Mouse (Mus musculus): Measurements from ENCODE around the gene Cacna1d. TPM values are rescaled to one million over a fixed set of nuclear protein-coding genes. Genes with fewer than 3 reads are reported as not detected.
A peak's percentile ranks its signal among the peaks of the same experiment; 100 is the strongest.

Cacna1d gene
- total and polyA plus RNA-seq, 2 experiments from 2014 or later = 8.9 to 44.3 TPM

GRCm38 (mm10) chr14:30275572-30275971 lies 215.7 kb downstream of the Cacna1d start:
- Histone ChIP-seq H3K27ac (ENCODE audit: low read depth, low read length) (no peak overlapping the region), H3K9ac (replicated peaks; ENCODE audit: low read length, poor library complexity, severe bottlenecking) (no peak overlapping the region), H3K36me3 (ENCODE audit: insufficient read depth, low read length) (0 out of 2 replicates have a peak, but pooled peaks cover 2% of the 10 kb centered on the region), H3K4me2 (ENCODE audit: low read depth, low read length, poor library complexity, severe bottlenecking) (no peak overlapping the region), H3K4me3 (ENCODE audit: low read depth, low read length) (no peak overlapping the region), H3K27me3 (ENCODE audit: insufficient read depth, low read length) (no peaks in the 10 kb centered on the region), H3K9me3 (ENCODE audit: low read length) (no peaks in the 10 kb centered on the region), H3K4me1 (ENCODE audit: insufficient read depth, low read length) (no peaks in the 10 kb centered on the region)
- TF ChIP-seq CTCF (IDR thresholded peaks at IDR 0.05) = no peak
- no peak for ATAC-seq (ENCODE audit: low FRiP score)
- 85% methylated on average over 9 of the region's 9 CpGs for WGBS
- no peak for DNase-seq (ENCODE audit: low spot score)

DNA sequence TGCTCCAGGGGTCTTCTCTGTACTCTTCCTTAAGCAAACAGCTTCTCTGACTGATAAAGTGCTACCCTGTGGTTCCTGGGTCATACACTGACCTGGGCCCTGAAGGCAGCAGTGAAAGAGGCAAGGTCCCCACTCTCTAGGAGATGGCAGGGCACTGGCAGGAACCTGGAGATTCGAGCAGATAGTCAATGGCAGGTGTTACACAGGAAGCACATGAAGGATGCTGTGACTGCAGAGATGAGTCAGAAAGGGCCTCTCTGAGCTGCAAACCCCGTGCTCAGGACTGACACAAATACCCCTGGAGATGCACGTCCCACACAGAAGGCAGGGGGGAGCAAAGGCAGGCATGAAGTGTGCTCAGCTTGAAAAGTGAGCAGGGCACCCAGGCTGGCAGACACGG lies 218.3 kb downstream of the Cacna1d start:
- ATAC-seq (ENCODE audit: low FRiP score) (no peak), DNase-seq (ENCODE audit: low spot score) (no peak)

GRCm38 (mm10) chr14:30272523-30272922 lies 218.7 kb downstream of the Cacna1d start:
- TF ChIP-seq CTCF (IDR thresholded peaks at IDR 0.05) = no peak
- WGBS = 77% methylated on average over 5 of the region's 5 CpGs

More for the DNA sequence above, 218.3 kb downstream of the Cacna1d start:
- Histone ChIP-seq H3K4me3 (ENCODE audit: low read depth, low read length) (no peak overlapping the region), H3K9me3 (ENCODE audit: low read length) (no peaks in the 10 kb centered on the region), H3K9ac (replicated peaks; ENCODE audit: low read length, poor library complexity, severe bottlenecking) (0 out of 2 replicates have a peak overlapping the region, but pooled peaks have one; percentile 29), H3K27ac (ENCODE audit: low read depth, low read length) (no peak overlapping the region), H3K4me2 (ENCODE audit: low read depth, low read length, poor library complexity, severe bottlenecking) (no peak overlapping the region), H3K36me3 (ENCODE audit: insufficient read depth, low read length) (0 out of 2 replicates have a peak, but pooled peaks cover 2% of the 10 kb centered on the region), H3K27me3 (ENCODE audit: insufficient read depth, low read length) (no peaks in the 10 kb centered on the region), H3K4me1 (ENCODE audit: insufficient read depth, low read length) (no peaks in the 10 kb centered on the region)
- TF ChIP-seq CTCF (IDR thresholded peaks at IDR 0.05) = no peak
- 75% methylated on average over 4 of the region's 4 CpGs for WGBS

DNA sequence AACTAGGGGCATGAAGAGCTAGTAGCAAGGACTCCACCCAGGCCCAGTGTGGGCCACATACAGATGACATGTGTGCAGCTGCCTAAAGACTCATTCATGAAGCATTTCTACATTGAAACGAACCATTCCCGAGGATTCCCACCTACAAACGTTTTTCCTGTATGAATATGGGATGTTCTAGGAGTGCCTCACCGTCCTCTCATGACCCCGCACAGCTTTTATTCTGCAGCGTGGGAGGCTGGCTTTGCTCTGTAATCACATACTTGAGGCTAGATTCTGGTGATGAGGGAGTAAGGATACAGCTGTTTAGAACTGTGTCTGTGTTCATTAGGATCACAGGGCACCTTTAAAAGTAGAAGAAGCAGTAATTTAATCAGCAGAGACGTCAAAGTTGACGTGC lies 219.4 kb downstream of the Cacna1d start:
- ATAC-seq (ENCODE audit: low FRiP score) = no peak
- no peak for TF ChIP-seq CTCF (IDR thresholded peaks at IDR 0.05)
- WGBS = 82% methylated on average over 8 of the region's 8 CpGs

More at GRCm38 (mm10) chr14:30272523-30272922, 218.7 kb downstream of the Cacna1d start:
- no peak overlapping the region for H3K27ac ChIP-seq (ENCODE audit: low read depth, low read length)
- no peak for ATAC-seq (ENCODE audit: low FRiP score)
- no peaks in the 10 kb centered on the region for H3K9me3 ChIP-seq (ENCODE audit: low read length)
- 0 out of 2 replicates have a peak overlapping the region, but pooled peaks have one; percentile 29 for H3K9ac ChIP-seq (replicated peaks; ENCODE audit: low read length, poor library complexity, severe bottlenecking)
- DNase-seq (ENCODE audit: low spot score) = no peak
- H3K4me2 ChIP-seq (ENCODE audit: low read depth, low read length, poor library complexity, severe bottlenecking) = no peak overlapping the region
- no peak overlapping the region for H3K4me3 ChIP-seq (ENCODE audit: low read depth, low read length)
- no peaks in the 10 kb centered on the region for H3K27me3 ChIP-seq (ENCODE audit: insufficient read depth, low read length)
- no peaks in the 10 kb centered on the region for H3K4me1 ChIP-seq (ENCODE audit: insufficient read depth, low read length)
- H3K36me3 ChIP-seq (ENCODE audit: insufficient read depth, low read length) = 0 out of 2 replicates have a peak, but pooled peaks cover 2% of the 10 kb centered on the region

DNA sequence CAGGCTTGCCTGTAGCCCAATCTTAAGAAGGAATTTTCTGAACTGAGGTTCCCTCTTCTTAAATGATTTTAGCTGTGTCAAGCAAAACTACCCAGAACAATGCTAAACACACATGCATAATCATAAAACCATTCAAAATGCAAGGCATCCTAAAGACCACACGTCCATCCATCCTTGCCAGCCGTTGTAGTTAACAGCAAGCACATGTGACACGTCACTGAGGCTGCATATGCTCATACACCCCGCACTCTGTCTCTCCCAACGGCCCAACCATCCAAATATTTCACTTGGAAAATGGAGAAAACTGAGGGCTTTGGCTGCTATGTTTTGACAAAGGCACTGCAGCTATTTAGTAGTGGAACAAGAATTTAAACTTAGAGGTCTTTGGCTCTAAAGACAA lies 220.9 kb downstream of the Cacna1d start:
- WGBS = 86% methylated on average over 5 of the region's 5 CpGs
- DNase-seq (ENCODE audit: low spot score) (no peak), ATAC-seq (ENCODE audit: low FRiP score) (no peak)
- no peak overlapping the region for H3K4me2 ChIP-seq (ENCODE audit: low read depth, low read length, poor library complexity, severe bottlenecking)
- H3K27me3 ChIP-seq (ENCODE audit: insufficient read depth, low read length) = no peaks in the 10 kb centered on the region
- H3K9ac ChIP-seq (replicated peaks; ENCODE audit: low read length, poor library complexity, severe bottlenecking) = no peak overlapping the region
- H3K4me3 ChIP-seq (ENCODE audit: low read depth, low read length) = no peak overlapping the region
- no peak for TF ChIP-seq CTCF (IDR thresholded peaks at IDR 0.05)
- no peak overlapping the region for H3K27ac ChIP-seq (ENCODE audit: low read depth, low read length)
- H3K36me3 ChIP-seq (ENCODE audit: insufficient read depth, low read length) = 0 out of 2 replicates have a peak, but pooled peaks cover 2% of the 10 kb centered on the region
- no peaks in the 10 kb centered on the region for H3K4me1 ChIP-seq (ENCODE audit: insufficient read depth, low read length)
- no peaks in the 10 kb centered on the region for H3K9me3 ChIP-seq (ENCODE audit: low read length)

More for the DNA sequence above, 219.4 kb downstream of the Cacna1d start:
- no peak overlapping the region for H3K27ac ChIP-seq (ENCODE audit: low read depth, low read length)
- H3K36me3 ChIP-seq (ENCODE audit: insufficient read depth, low read length) = 0 out of 2 replicates have a peak, but pooled peaks cover 2% of the 10 kb centered on the region
- no peaks in the 10 kb centered on the region for H3K27me3 ChIP-seq (ENCODE audit: insufficient read depth, low read length)
- no peak for DNase-seq (ENCODE audit: low spot score)
- no peak overlapping the region for H3K4me3 ChIP-seq (ENCODE audit: low read depth, low read length)
- no peaks in the 10 kb centered on the region for H3K9me3 ChIP-seq (ENCODE audit: low read length)
- no peak overlapping the region for H3K9ac ChIP-seq (replicated peaks; ENCODE audit: low read length, poor library complexity, severe bottlenecking)
- no peaks in the 10 kb centered on the region for H3K4me1 ChIP-seq (ENCODE audit: insufficient read depth, low read length)
- H3K4me2 ChIP-seq (ENCODE audit: low read depth, low read length, poor library complexity, severe bottlenecking) = no peak overlapping the region

DNA sequence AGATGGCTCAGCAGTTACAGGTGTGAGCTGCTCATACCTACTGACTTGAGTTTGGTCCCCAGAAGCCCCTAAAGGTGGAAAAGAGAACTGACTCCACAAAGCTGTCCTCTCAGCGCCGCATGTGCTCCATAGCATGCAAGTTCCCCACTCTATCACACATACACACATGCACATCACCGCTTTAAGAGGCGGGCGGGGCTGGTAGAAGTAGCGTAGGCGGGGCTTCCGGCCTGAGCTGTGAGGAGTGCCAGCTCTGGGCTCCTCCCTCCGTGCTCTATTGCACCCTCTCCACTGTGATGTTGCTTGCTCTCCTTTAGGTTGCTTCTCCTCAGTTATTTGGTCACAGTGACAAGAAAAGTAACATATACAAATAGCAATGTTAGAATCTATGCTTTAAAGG lies 225.5 kb downstream of the Cacna1d start:
- Histone ChIP-seq H3K4me3 (ENCODE audit: low read depth, low read length) (no peak overlapping the region), H3K27ac (ENCODE audit: low read depth, low read length) (no peak overlapping the region), H3K4me1 (ENCODE audit: insufficient read depth, low read length) (no peaks in the 10 kb centered on the region), H3K36me3 (ENCODE audit: insufficient read depth, low read length) (no peaks in the 10 kb centered on the region), H3K9me3 (ENCODE audit: low read length) (no peaks in the 10 kb centered on the region), H3K9ac (replicated peaks; ENCODE audit: low read length, poor library complexity, severe bottlenecking) (no peak overlapping the region), H3K4me2 (ENCODE audit: low read depth, low read length, poor library complexity, severe bottlenecking) (no peak overlapping the region), H3K27me3 (ENCODE audit: insufficient read depth, low read length) (no peaks in the 10 kb centered on the region)
- WGBS = 81% methylated on average over 9 of the region's 9 CpGs
- DNase-seq (ENCODE audit: low spot score) (no peak), ATAC-seq (ENCODE audit: low FRiP score) (no peak)
- no peak for TF ChIP-seq CTCF (IDR thresholded peaks at IDR 0.05)

Measured in midbrain, postnatal 0 days (tissue).